Mouse (Mus musculus): ENCODE measurements around the gene Rpl32. TPM values are rescaled to one million over a fixed set of nuclear protein-coding genes. Genes with fewer than 3 reads are reported as not detected.

Gene Rpl32
- total RNA-seq, 2 experiments from 2014 or later: 429 to 479 TPM

DNA sequence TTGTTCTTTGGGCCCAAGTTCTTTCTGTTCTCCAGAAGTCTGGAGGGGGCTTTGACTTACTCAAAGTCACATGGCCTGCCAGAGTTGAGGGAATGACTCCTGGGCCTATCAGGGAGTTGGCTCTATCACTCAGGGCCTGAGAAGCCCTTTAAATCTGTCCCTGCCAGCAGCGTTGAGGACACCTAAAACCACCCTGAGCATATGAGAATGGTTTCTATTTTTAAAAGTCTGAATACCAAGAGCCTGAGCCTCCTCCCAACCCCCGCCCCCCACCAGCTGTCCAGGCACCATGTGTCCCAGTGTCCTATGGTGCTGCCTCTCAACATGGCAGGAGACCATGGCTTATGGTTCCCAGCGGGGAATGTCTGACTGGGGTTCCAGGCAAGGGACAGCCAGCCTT, 32.7 kb downstream of the Rpl32 start:
- TF ChIP-seq CTCF (IDR thresholded peaks at IDR 0.05): no peak
- intact Hi-C loops (cut with DNase I): no loop called here

DNA sequence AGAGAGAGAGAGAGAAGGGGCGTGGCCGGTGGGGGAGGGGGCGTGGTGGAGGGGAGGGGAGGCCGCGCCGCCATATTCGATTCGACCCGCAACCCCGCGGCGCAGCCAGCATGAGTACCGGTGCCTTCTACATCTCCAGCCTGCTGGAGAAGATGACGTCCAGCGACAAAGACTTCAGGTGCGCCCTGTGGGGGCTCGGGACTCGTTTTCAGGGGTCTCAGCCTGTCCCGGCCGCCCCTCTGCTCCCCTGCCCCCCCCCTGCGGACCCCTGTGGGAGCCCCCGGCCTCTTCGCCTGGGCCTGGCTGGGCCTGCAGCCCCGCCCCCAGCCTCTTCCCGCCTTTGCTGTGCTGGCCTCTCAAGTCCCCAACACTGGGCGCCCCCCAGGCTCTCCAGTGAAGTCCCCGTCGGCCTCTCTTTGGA, 34.0 kb downstream of the Rpl32 start, which contains the start of gene Cand2:
Gene Cand2 (plus strand): TSS at position 38 of the 421 bp plus-strand sequence.
- Histone ChIP-seq H3K4me3 (peak within 1 kb of the TSS; percentile 64), H3K27ac (no peak within 1 kb of the TSS)
- TF ChIP-seq CTCF (IDR thresholded peaks at IDR 0.05): no peak
- peak in 1 of 2 experiments; percentile 13 for DNase-seq (ENCODE audit: extremely low spot score in 1 of 2, low spot score in 2 of 2)
- intact Hi-C loops (cut with DNase I): no loop called here

More for the DNA sequence above, 32.7 kb downstream of the Rpl32 start:
- no peak overlapping the region for H3K4me3 ChIP-seq
- no peak for DNase-seq (ENCODE audit: extremely low spot score in 1 of 2, low spot score in 2 of 2)
- H3K27ac ChIP-seq: no peak overlapping the region

DNA sequence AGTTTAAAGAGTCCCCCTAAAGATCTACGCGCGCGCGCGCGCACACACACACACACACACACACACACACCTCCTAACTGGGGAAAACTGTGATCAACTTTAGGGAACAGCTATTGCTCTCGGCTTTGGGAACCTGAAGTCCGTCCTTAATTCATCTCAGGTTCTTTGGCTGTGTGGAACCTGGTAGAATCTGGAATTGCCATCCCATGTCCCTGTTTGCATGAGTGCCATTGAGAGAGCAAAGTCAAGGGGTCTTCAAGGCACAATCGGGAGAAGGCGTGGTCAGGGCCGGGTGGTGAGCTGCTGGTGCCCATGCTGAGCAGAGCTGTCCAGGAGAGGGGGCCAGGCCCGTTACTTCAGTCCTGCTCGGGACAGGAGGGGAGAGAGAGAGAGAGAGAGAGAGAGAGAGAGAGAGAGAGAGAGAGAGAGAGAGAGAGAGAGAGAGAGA, 34.6 kb downstream of the Rpl32 start:
- DNase-seq (ENCODE audit: extremely low spot score in 1 of 2, low spot score in 2 of 2): no peak
- intact Hi-C loops (cut with DNase I): no loop called here
- no peak for TF ChIP-seq CTCF (IDR thresholded peaks at IDR 0.05)

DNA sequence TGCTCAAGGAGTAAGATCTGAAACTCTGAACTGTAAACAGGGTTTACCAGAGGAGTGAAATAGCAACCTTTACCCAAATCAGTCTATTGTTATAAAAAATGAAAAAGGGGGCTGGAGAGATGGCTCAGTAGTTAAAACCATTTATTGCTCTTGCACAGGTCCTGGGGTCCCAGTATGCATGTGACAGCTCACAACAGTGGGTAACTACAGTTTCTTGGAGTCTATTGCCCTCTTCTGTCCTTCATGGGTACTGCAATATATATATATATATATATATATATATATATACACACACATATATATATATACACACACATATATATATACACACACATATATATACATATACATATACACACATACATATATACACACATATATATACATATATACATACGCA, 35.9 kb downstream of the Rpl32 start:
- no peak overlapping the region for H3K4me3 ChIP-seq
- no peak for DNase-seq (ENCODE audit: extremely low spot score in 1 of 2, low spot score in 2 of 2)
- no peak overlapping the region for H3K27ac ChIP-seq
- intact Hi-C loops (cut with DNase I): no loop called here
- TF ChIP-seq CTCF (IDR thresholded peaks at IDR 0.05): peak; percentile 21; the same call in 1 of the 2 replicates

More for the DNA sequence above, 34.6 kb downstream of the Rpl32 start:
- no peak overlapping the region for H3K27ac ChIP-seq
- peak overlapping the region; percentile 38 for H3K4me3 ChIP-seq

DNA sequence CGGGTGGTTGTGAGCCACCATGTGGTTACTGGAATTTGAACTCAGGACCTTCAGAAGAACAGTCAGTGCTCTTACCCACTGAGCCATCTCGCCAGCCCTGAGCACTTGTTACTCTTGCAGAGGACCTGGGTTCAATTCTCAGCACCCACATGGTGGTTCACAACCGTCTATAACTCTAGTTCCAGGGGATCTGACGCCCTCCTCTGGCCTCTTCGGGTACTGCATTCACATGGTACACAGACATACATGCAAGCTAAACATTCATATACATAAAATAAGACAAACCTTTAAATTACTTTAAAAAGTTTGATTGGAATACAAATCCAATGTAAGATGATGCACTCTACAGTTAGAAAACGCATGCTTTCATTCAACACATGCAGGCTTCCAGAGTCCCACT, 36.3 kb downstream of the Rpl32 start:
- intact Hi-C loops (cut with DNase I): no loop called here
- H3K4me3 ChIP-seq: no peak overlapping the region
- DNase-seq (ENCODE audit: extremely low spot score in 1 of 2, low spot score in 2 of 2): no peak
- no peak for TF ChIP-seq CTCF (IDR thresholded peaks at IDR 0.05)
- H3K27ac ChIP-seq: no peak overlapping the region

DNA sequence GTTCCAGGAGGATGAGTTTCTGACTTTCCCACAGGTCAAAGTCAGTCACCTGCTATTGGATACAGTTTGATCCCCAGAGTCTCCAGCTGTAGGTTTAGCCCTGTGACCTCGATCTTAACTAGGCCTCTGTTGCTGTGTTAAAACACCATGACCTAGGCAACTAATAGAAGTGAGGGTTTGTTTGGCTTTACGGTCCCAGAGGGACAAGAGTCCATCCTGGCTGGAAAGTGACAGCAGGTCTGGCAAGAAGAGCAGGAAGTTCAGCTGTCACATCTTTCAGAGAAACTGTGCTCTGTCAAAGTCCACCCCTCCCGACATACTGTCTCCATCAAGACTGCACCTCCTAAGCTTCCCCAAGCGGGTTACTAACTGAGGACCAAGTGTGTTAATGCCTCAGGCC, 37.7 kb downstream of the Rpl32 start:
- no peak overlapping the region for H3K4me3 ChIP-seq
- intact Hi-C loops (cut with DNase I): no loop called here
- TF ChIP-seq CTCF (IDR thresholded peaks at IDR 0.05): no peak
- no peak overlapping the region for H3K27ac ChIP-seq
- DNase-seq (ENCODE audit: extremely low spot score in 1 of 2, low spot score in 2 of 2): no peak

DNA sequence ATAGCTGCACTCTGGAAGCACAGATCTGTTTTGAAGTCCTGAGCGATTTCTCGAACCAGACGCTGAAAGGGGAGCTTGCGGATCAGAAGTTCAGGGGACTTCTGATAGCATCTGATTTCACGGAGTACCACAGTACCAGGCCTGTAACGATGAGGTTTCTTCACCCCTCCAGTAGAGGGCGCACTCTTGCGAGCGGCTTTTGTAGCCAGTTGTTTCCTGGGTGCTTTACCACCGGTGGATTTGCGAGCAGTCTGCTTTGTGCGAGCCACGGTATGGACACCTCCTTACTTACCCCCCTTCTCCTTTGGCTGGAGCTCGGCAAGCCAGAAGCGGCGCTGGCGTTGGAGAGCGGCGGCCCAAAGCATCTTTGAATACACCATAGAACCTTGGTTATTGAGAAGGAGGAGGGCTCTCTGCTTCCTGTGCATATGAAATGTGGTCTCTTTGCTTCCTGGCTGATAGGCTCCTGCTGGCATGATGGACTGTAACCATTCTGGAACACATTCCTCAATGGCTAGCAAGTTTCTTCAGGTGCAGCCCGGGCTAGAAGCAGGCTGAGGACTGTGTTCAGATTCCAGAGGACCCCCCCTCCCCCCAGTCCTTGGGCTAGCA, 38.4 kb downstream of the Rpl32 start:
- no peak overlapping the region for H3K4me3 ChIP-seq
- H3K27ac ChIP-seq: no peak overlapping the region
- intact Hi-C loops (cut with DNase I): no loop called here
- no peak for DNase-seq (ENCODE audit: extremely low spot score in 1 of 2, low spot score in 2 of 2)
- peak; percentile 22 for TF ChIP-seq CTCF (IDR thresholded peaks at IDR 0.05)

DNA sequence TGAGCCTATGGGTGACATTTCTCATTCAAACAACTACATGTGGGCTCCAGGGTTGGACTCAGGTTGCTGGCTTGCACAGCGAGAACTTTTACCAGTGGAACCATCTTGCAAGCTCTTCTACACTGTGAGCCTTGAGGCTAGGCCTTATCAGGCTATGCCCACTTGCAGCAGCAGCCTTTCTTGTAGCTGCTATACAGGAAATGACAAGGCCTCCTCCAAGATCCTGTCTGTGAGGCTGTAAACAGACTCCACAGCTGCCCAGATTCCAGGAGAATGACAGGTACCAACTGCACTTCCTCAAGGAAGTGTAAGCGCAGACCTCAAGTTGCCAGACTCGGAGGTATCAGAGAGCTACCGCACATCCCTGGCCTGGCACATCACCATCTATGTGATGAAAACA, 40.3 kb downstream of the Rpl32 start:
- H3K4me3 ChIP-seq: no peak overlapping the region
- H3K27ac ChIP-seq: no peak overlapping the region
- DNase-seq (ENCODE audit: extremely low spot score in 1 of 2, low spot score in 2 of 2): no peak
- intact Hi-C loops (cut with DNase I): no loop called here
- no peak for TF ChIP-seq CTCF (IDR thresholded peaks at IDR 0.05)

DNA sequence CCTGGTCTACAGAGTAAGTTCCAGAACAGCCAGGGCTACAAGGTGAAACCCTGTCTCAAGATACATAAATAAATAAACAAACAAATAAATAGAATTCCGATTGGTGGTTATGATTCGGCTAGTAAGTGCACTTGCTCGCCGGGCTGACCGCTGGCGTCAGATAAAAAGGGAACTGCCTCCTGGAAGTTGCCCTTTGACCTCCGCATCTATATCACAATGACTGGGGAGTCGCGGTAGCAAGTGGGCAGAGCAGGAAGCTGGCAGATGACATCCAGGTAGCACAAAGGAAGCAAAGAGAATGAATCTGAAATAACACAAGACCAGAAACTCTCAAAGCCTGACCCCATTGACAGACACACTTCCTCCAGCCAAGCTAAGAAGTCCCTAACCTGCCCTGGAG, 41.2 kb downstream of the Rpl32 start:
- intact Hi-C loops (cut with DNase I): no loop called here
- H3K4me3 ChIP-seq: no peak overlapping the region
- DNase-seq (ENCODE audit: extremely low spot score in 1 of 2, low spot score in 2 of 2): no peak
- no peak overlapping the region for H3K27ac ChIP-seq
- TF ChIP-seq CTCF (IDR thresholded peaks at IDR 0.05): no peak

DNA sequence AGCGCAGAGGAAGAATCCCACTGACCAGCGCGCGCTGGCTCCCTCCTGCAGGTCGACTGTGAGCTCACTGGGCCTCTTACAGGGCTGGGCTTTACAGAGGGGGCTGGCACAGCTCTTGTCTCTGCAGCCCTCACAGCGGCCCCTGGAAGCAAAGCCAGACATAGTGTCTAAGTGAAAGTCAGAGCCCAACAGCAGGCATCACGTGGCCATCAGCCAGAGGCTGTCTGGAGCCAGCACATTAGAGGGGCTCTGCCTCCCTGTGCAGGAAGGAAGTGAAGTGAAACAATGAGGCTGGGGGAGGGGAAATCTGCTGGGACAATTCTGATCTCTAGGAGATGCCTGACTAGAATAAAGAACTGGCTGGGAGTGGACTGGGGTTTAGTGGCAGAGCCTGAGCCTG, 44.4 kb downstream of the Rpl32 start:
- no peak overlapping the region for H3K4me3 ChIP-seq
- intact Hi-C loops (cut with DNase I): no loop called here
- DNase-seq (ENCODE audit: extremely low spot score in 1 of 2, low spot score in 2 of 2): peak in 1 of 2 experiments; percentile 11
- no peak overlapping the region for H3K27ac ChIP-seq
- TF ChIP-seq CTCF (IDR thresholded peaks at IDR 0.05): no peak

DNA sequence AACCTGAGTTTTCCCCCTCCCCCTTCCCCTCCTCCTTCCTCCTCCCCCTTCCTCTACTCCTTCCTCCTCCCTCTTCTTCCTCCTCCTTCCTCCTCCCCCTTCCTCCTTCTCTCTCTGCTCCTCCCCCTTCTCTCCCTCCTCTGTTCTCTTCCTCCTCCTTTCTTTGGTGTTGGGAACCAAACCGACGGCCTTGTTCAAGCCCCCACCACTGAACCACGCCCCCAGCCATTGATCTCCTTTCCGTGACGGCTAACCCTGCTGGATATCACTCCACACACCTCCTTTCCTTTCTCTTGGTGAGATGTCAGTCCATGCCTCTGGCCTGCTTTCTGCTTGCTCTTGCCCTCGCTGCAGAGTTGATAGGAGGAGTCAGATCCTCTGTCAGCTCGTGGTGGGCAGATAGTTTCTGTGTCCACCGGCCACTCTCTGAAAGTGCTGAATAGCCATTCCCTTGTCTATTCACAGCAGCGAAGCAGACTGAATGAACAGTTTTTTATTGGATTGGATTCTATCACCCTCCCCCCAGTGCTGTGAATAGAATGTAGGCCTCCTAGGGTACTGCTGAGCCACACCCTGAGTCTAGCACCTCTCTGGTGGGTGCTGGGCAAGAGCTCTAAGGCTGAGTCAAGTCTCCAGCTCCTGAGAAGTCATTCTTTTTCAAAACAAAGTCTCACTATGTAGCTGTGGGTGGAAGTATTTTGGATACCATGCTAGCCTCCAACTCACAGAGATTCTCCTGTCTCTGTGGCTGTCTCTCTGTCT, 46.4 kb downstream of the Rpl32 start, which contains the start of gene Tmem40:
Gene Tmem40 (minus strand): TSS at position 416 of the 762 bp plus-strand sequence.
- no peak within 1 kb of the TSS for H3K27ac ChIP-seq
- DNase-seq (ENCODE audit: extremely low spot score in 1 of 2, low spot score in 2 of 2): no peak
- no peak for TF ChIP-seq CTCF (IDR thresholded peaks at IDR 0.05)
- H3K4me3 ChIP-seq: no peak within 1 kb of the TSS
- intact Hi-C loops (cut with DNase I): no loop called here

DNA sequence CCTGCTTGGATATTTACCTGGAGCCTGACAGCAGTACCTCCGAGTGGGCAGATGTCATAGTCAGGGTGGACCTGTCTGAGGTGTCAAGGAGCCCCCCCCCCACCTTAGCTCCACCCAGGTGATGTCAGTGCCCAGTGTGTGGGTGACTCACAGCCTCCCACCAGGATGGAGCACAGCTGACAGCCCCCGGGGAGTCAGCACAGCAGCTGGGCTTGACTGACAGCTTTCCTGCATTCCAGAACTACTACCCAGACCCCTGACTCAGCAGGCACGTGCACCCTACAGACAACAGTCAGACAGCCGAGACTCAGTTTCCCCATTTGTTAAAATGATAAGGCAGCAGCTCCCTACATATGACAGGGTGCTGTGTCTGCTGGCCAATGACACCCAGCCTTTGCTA, 47.6 kb downstream of the Rpl32 start:
- intact Hi-C loops (cut with DNase I): no loop called here
- DNase-seq (ENCODE audit: extremely low spot score in 1 of 2, low spot score in 2 of 2): no peak
- Histone ChIP-seq H3K4me3 (no peak overlapping the region), H3K27ac (no peak overlapping the region)
- no peak for TF ChIP-seq CTCF (IDR thresholded peaks at IDR 0.05)
